Mouse (Mus musculus) thymus, adult 2 months (tissue): Measurements from ENCODE around the gene Sema3b. TPM values are rescaled to one million over a fixed set of nuclear protein-coding genes. Genes with fewer than 3 reads are reported as not detected.
"Not testable (repeated sequence)": the region's sequence is repeated elsewhere in the genome, so short reads cannot be mapped to it uniquely, and the experiment has no call there.

Experiments
- DNase-seq: peaks from one replicate; pipeline ENCODE4 v3.0.0; 2021
- H3K27ac ChIP-seq: fragments of 200-500 bp; 2 replicates; pipeline ENCODE4 v1.5.1; 2012; ENCODE audit warnings: low read length, control low read depth; ENCODE audit not compliant: control insufficient read depth, insufficient read depth
- H3K27me3 ChIP-seq: fragments of 200-500 bp; 2 replicates; pipeline ENCODE4 v1.6.1; 2012; ENCODE audit warnings: mild to moderate bottlenecking, low read length, moderate library complexity, mixed read lengths; ENCODE audit not compliant: control insufficient read depth, insufficient read depth
- H3K36me3 ChIP-seq: fragments of 200-500 bp; 2 replicates; pipeline ENCODE4 v1.6.1; 2012; ENCODE audit warnings: mild to moderate bottlenecking, low read length, moderate library complexity; ENCODE audit not compliant: control insufficient read depth, insufficient read depth
- H3K4me1 ChIP-seq: fragments of 200-500 bp; replicated peaks from 2 replicates; pipeline ENCODE4 v1.6.1; 2012; ENCODE audit warnings: low read length; ENCODE audit not compliant: control insufficient read depth, insufficient read depth
- H3K4me3 ChIP-seq: fragments of 200-500 bp; 2 replicates; pipeline ENCODE4 v1.5.1; 2012; ENCODE audit warnings: mild to moderate bottlenecking, low read length, control low read depth, moderate library complexity; ENCODE audit not compliant: control insufficient read depth, insufficient read depth
- CTCF ChIP-seq: fragments of 200-500 bp; IDR thresholded peaks from 2 replicates; pipeline ENCODE4 v1.5.1; 2012; ENCODE audit warnings: mild to moderate bottlenecking, control low read depth, low read length, moderate library complexity, borderline replicate concordance; ENCODE audit not compliant: control insufficient read depth, poor library complexity, insufficient read depth; ENCODE audit errors: extremely low read depth
- POLR2A ChIP-seq: fragments of 200-500 bp; IDR thresholded peaks from 2 replicates; pipeline ENCODE4 v1.6.1; 2012; ENCODE audit warnings: mild to moderate bottlenecking, low read length, control low read depth, moderate library complexity; ENCODE audit not compliant: control insufficient read depth, poor library complexity, insufficient read depth; ENCODE audit errors: extremely low read depth
- WGBS: fragments of 180-500 bp; shearing (Covaris S2); methylation state at CpG from one replicate; pipeline ENCODE4 v1.1.7; 2018; 5-methylcytosine and 5-hydroxymethylcytosine counted together
- polyA plus RNA-seq: library from polyadenylated mRNA; depleted of rRNA; stranded (reverse); fragments of >200 nt; gene quantifications from 2 replicates; pipeline ENCODE4 v1.2.3, GENCODE M21; 2012

Gene Sema3b
- polyA plus RNA-seq, 1 experiment: 4.9 TPM

GRCm38 (mm10) chr9:107576357-107577107 lies 32.5 kb downstream of the Sema3b start, which contains the start of gene Hyal1:
Gene Hyal1, plus strand, starts transcription at chr9:107576927.
- no peak within 1 kb of the TSS for H3K27ac ChIP-seq
- H3K4me1 ChIP-seq: peaks cover 7% of the 10 kb centered on the region
- no peaks in the 10 kb centered on the region for H3K27me3 ChIP-seq
- DNase-seq: no peak
- H3K36me3 ChIP-seq: no peaks in the 10 kb centered on the region
- WGBS: 71% methylated on average over 16 of the region's 16 CpGs
- H3K4me3 ChIP-seq: no peak within 1 kb of the TSS
- TF ChIP-seq POLR2A (no peak), CTCF (no peak)

DNA sequence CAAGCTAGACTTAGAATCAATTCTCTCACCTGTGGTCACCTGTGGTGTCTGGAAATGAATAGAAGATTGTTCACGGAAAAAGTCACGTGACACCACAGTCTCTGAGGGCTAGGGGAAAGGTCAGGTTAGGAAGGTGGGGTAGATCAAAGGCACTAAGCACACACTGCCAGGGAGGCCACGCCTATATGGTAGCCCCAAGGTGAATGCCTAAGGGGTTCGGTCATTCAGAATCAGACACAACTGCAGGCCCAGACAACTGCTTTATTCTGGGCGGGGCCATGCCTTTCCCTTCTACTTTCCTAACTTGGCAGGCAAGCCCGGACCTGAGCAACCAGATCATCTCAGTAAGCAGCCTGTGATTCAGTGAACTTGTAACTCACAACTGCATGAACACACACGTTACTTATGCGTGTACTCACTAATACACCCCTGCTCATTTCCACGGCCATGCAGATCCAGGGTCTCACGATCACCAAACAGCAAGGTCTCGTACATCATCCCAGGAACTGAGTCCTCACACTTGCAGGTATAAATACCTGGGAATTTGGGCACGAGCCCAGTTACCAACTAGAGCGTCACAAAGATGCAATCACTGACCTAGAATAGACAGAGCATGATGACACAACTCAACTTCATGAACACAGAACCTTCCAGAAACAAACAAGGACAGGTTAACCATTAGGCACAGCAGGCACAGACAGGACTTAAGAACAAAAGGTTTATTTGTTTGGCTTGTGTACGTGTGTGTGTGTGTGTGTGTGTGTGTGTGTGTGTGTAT lies 33.3 kb downstream of the Sema3b start:
- Histone ChIP-seq H3K27ac (no peak overlapping the region), H3K36me3 (no peaks in the 10 kb centered on the region)
- TF ChIP-seq CTCF (no peak), POLR2A (no peak)

GRCm38 (mm10) chr9:107573774-107574173 lies 35.3 kb downstream of the Sema3b start:
- peaks cover 12% of the 10 kb centered on the region for H3K4me1 ChIP-seq
- not testable (repeated sequence) for DNase-seq, H3K27ac ChIP-seq, H3K36me3 ChIP-seq, H3K27me3 ChIP-seq, H3K4me3 ChIP-seq
- WGBS: 94% methylated on average over 6 of the region's 6 CpGs

More for the DNA sequence above, 33.3 kb downstream of the Sema3b start:
- Histone ChIP-seq H3K27me3 (no peaks in the 10 kb centered on the region), H3K4me1 (peaks cover 4% of the 10 kb centered on the region; the same call in 1 of the 2 replicates), H3K4me3 (no peak overlapping the region)
- no peak for DNase-seq
- 88% methylated on average over 14 of the region's 14 CpGs for WGBS

GRCm38 (mm10) chr9:107572327-107572662 lies 36.7 kb downstream of the Sema3b start:
- DNase-seq: no peak
- TF ChIP-seq POLR2A: no peak
- TF ChIP-seq CTCF: no peak
- no peaks in the 10 kb centered on the region for H3K36me3 ChIP-seq
- 93% methylated on average over 2 of the region's 2 CpGs for WGBS
- H3K27me3 ChIP-seq: no peaks in the 10 kb centered on the region
- peaks cover 22% of the 10 kb centered on the region for H3K4me1 ChIP-seq
- no peak overlapping the region for H3K27ac ChIP-seq
- no peak overlapping the region for H3K4me3 ChIP-seq

GRCm38 (mm10) chr9:107571534-107572326 lies 37.3 kb downstream of the Sema3b start:
- no peak for DNase-seq
- 93% methylated on average over 22 of the region's 22 CpGs for WGBS
- Histone ChIP-seq H3K27ac (no peak overlapping the region), H3K4me3 (no peak overlapping the region), H3K27me3 (no peaks in the 10 kb centered on the region), H3K36me3 (no peaks in the 10 kb centered on the region), H3K4me1 (peaks cover 22% of the 10 kb centered on the region)
- TF ChIP-seq CTCF: no peak
- TF ChIP-seq POLR2A: no peak

DNA sequence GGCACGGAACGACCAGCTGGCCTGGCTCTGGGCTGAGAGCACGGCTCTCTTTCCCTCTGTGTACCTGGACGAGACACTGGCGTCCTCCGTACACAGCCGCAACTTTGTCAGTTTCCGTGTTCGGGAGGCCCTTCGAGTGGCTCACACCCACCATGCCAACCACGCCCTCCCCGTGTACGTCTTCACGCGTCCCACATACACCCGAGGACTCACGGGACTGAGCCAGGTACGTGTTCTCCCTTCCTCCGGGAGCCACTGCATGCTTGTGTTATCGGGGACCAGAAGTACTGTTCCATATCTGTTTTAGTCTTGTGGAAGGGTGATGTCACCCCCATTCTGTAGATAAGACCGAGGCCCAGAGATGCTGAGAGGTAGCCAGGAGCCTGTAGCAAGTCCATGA lies 38.2 kb downstream of the Sema3b start:
- WGBS: 97% methylated on average over 21 of the region's 21 CpGs
- Histone ChIP-seq H3K4me3 (no peak overlapping the region), H3K36me3 (no peaks in the 10 kb centered on the region), H3K27ac (no peak overlapping the region), H3K27me3 (no peaks in the 10 kb centered on the region), H3K4me1 (peaks cover 22% of the 10 kb centered on the region)
- TF ChIP-seq POLR2A (no peak), CTCF (no peak)
- no peak for DNase-seq
